Mouse (Mus musculus) kidney, embryonic 15.5 days (tissue): ENCODE data around the gene Mgst1. TPM values are rescaled to one million over a fixed set of nuclear protein-coding genes. Genes with fewer than 3 reads are reported as not detected.

Experiments
- ATAC-seq: fragments of 200-750 bp; cut with Nextera tagmentation; replicated peaks from 2 replicates; pipeline ENCODE4 v1.8.0; 2017; ENCODE audit warnings: moderate TSS enrichment; ENCODE audit not compliant: low FRiP score
- H3K27ac ChIP-seq: fragments of 300-500 bp; sonication (generic); 2 replicates; pipeline ENCODE4 v1.5.1; 2015; ENCODE audit warnings: mild to moderate bottlenecking, inconsistent platforms
- H3K27me3 ChIP-seq: fragments of 300-500 bp; sonication (generic); 2 replicates; pipeline ENCODE4 v1.6.1; 2015; ENCODE audit warnings: inconsistent platforms
- H3K36me3 ChIP-seq: fragments of 300-500 bp; sonication (generic); 2 replicates; pipeline ENCODE4 v1.6.1; 2015; ENCODE audit warnings: inconsistent platforms
- H3K4me1 ChIP-seq: fragments of 300-500 bp; sonication (generic); 2 replicates; pipeline ENCODE4 v1.6.1; 2015; ENCODE audit warnings: inconsistent platforms
- H3K4me2 ChIP-seq: fragments of 300-500 bp; sonication (generic); 2 replicates; pipeline ENCODE4 v1.6.1; 2015; ENCODE audit warnings: moderate library complexity, mild to moderate bottlenecking, inconsistent platforms
- H3K4me3 ChIP-seq: fragments of 300-500 bp; sonication (generic); replicated peaks from 2 replicates; pipeline ENCODE4 v1.5.1; 2015; ENCODE audit warnings: mild to moderate bottlenecking, inconsistent platforms
- H3K9ac ChIP-seq: fragments of 300-500 bp; sonication (generic); 2 replicates; pipeline ENCODE4 v1.6.1; 2015; ENCODE audit warnings: mild to moderate bottlenecking, inconsistent platforms
- H3K9me3 ChIP-seq: fragments of 300-500 bp; sonication (generic); replicated peaks from 2 replicates; pipeline ENCODE4 v1.6.1; 2016; ENCODE audit warnings: inconsistent platforms
- WGBS: fragments of 180-500 bp; shearing (Covaris S2); methylation state at CpG from one replicate; pipeline ENCODE4 v1.1.7; 2015; ENCODE audit warnings: mixed read lengths; 5-methylcytosine and 5-hydroxymethylcytosine counted together
- polyA plus RNA-seq: library from polyadenylated mRNA; unstranded; fragments of >200 nt; fragmentation: Nextera tagmentation; extraction: Ambion mirVana; gene quantifications from 2 replicates; pipeline ENCODE4 v1.2.1, GENCODE M21; 2015

Gene Mgst1
- polyA plus RNA-seq, 1 experiment from 2014 or later, result 221 TPM

- Histone ChIP-seq H3K27me3 (no peaks in the 10 kb centered on the region), H3K4me3 (no peak overlapping the region), H3K36me3 (0 out of 2 replicates have a peak, but pooled peaks cover 3% of the 10 kb centered on the region), H3K4me1 (peaks cover 32% of the 10 kb centered on the region), H3K27ac (peak overlapping the region; percentile 76), H3K9me3 (no peaks in the 10 kb centered on the region), H3K4me2 (peak overlapping the region; percentile 77), H3K9ac (no peak overlapping the region)
- ATAC-seq, result no peak
- WGBS, result 75% methylated on average over 7 of the region's 7 CpGs
Measured at GRCm38 (mm10) chr6:138142604-138143003, 2.5 kb downstream of the Mgst1 start.

GRCm38 (mm10) chr6:138143450-138143849 lies 3.3 kb downstream of the Mgst1 start:
- H3K27ac ChIP-seq, result peak overlapping the region; percentile 76
- no peaks in the 10 kb centered on the region for H3K27me3 ChIP-seq
- peaks cover 32% of the 10 kb centered on the region for H3K4me1 ChIP-seq
- peak overlapping the region; percentile 77; the same call in 1 of the 2 replicates for H3K4me2 ChIP-seq
- no peak overlapping the region for H3K9ac ChIP-seq
- 73% methylated on average over 3 of the region's 3 CpGs for WGBS
- H3K4me3 ChIP-seq, result no peak overlapping the region
- ATAC-seq, result peak; percentile 69
- H3K36me3 ChIP-seq, result peaks cover 6% of the 10 kb centered on the region
- H3K9me3 ChIP-seq, result no peaks in the 10 kb centered on the region

GRCm38 (mm10) chr6:138153111-138153510 lies 13.0 kb downstream of the Mgst1 start:
- H3K4me1 ChIP-seq, result no peaks in the 10 kb centered on the region
- H3K9me3 ChIP-seq, result 0 out of 2 replicates have a peak, but pooled peaks cover 5% of the 10 kb centered on the region
- peaks cover 50% of the 10 kb centered on the region for H3K36me3 ChIP-seq
- no peak for ATAC-seq
- no peak overlapping the region for H3K9ac ChIP-seq
- 27% methylated on average over 5 of the region's 5 CpGs for WGBS
- no peaks in the 10 kb centered on the region for H3K27me3 ChIP-seq
- H3K4me3 ChIP-seq, result no peak overlapping the region
- no peak overlapping the region for H3K27ac ChIP-seq
- no peak overlapping the region for H3K4me2 ChIP-seq

- H3K4me2 ChIP-seq, result no peak overlapping the region
- ATAC-seq, result no peak
- H3K4me1 ChIP-seq, result no peaks in the 10 kb centered on the region
- no peaks in the 10 kb centered on the region for H3K36me3 ChIP-seq
- 79% methylated on average over 7 of the region's 7 CpGs for WGBS
- H3K4me3 ChIP-seq, result no peak overlapping the region
- no peak overlapping the region for H3K27ac ChIP-seq
- H3K9ac ChIP-seq, result no peak overlapping the region
- H3K27me3 ChIP-seq, result no peaks in the 10 kb centered on the region
- H3K9me3 ChIP-seq, result no peaks in the 10 kb centered on the region
Measured at GRCm38 (mm10) chr6:138163920-138164319, 23.8 kb downstream of the Mgst1 start.

GRCm38 (mm10) chr6:138171480-138172224 lies 31.5 kb downstream of the Mgst1 start:
- WGBS, result 54% methylated on average over 15 of the region's 15 CpGs
- ATAC-seq, result peak; percentile 83
- no peak overlapping the region for H3K9ac ChIP-seq
- H3K27me3 ChIP-seq, result no peaks in the 10 kb centered on the region
- no peaks in the 10 kb centered on the region for H3K36me3 ChIP-seq
- H3K9me3 ChIP-seq, result no peaks in the 10 kb centered on the region
- H3K4me1 ChIP-seq, result no peaks in the 10 kb centered on the region
- no peak overlapping the region for H3K4me2 ChIP-seq
- no peak overlapping the region for H3K4me3 ChIP-seq
- no peak overlapping the region for H3K27ac ChIP-seq

Other genes starting within 250 kb of the Mgst1 start
- gene Slc15a5, start 60.4 kb upstream of the Mgst1 start, polyA plus RNA-seq, result not detected in 2 replicates